Mouse (Mus musculus) limb, embryonic 14.5 days (tissue): ENCODE data around the gene Ndufb8. TPM values are rescaled to one million over a fixed set of nuclear protein-coding genes. Genes with fewer than 3 reads are reported as not detected.

Source experiments
- ATAC-seq: fragments of 200-750 bp; cut with Nextera tagmentation; 2 replicates; pipeline ENCODE4 v1.8.0; 2017; ENCODE audit warnings: low read depth, moderate number of reproducible peaks, moderate TSS enrichment; ENCODE audit not compliant: low FRiP score
- DNase-seq: peaks from one replicate; pipeline ENCODE4 v3.0.0-alpha.2; 2015; ENCODE audit warnings: low spot score
- H3K27ac ChIP-seq: fragments of 300-500 bp; sonication (generic); replicated peaks from 2 replicates; pipeline ENCODE4 v1.5.1; 2014; ENCODE audit warnings: low read depth, mild to moderate bottlenecking, low read length, moderate library complexity, mixed read lengths
- H3K27me3 ChIP-seq: fragments of 300-500 bp; sonication (generic); 2 replicates; pipeline ENCODE4 v1.6.1; 2014; ENCODE audit warnings: low read length, mixed read lengths; ENCODE audit not compliant: control insufficient read depth, insufficient read depth
- H3K36me3 ChIP-seq: fragments of 300-500 bp; sonication (generic); 2 replicates; pipeline ENCODE4 v1.6.1; 2014; ENCODE audit warnings: mild to moderate bottlenecking, low read length, moderate library complexity, mixed read lengths; ENCODE audit not compliant: control insufficient read depth, insufficient read depth
- H3K4me1 ChIP-seq: fragments of 300-500 bp; sonication (generic); 2 replicates; pipeline ENCODE4 v1.6.1; 2014; ENCODE audit warnings: antibody characterized with exemption, low read length, mixed read lengths; ENCODE audit not compliant: control insufficient read depth, insufficient read depth
- H3K4me2 ChIP-seq: fragments of 300-500 bp; sonication (generic); replicated peaks from 2 replicates; pipeline ENCODE4 v1.6.1; 2014; ENCODE audit warnings: low read depth, mild to moderate bottlenecking, low read length, moderate library complexity; ENCODE audit not compliant: severe bottlenecking
- H3K4me3 ChIP-seq: fragments of 300-500 bp; sonication (generic); replicated peaks from 2 replicates; pipeline ENCODE4 v1.5.1; 2014; ENCODE audit warnings: low read length
- H3K9ac ChIP-seq: fragments of 300-500 bp; sonication (generic); 2 replicates; pipeline ENCODE4 v1.6.1; 2014; ENCODE audit warnings: mild to moderate bottlenecking, low read depth, low read length, moderate library complexity; ENCODE audit not compliant: severe bottlenecking
- H3K9me3 ChIP-seq: fragments of 300-500 bp; sonication (generic); 2 replicates; pipeline ENCODE4 v1.6.1; 2016; ENCODE audit warnings: low read length; ENCODE audit not compliant: control insufficient read depth
- POLR2A ChIP-seq: fragments of 200-500 bp; IDR thresholded peaks from 2 replicates; pipeline ENCODE4 v1.8.0; 2012; ENCODE audit warnings: inconsistent platforms, mild to moderate bottlenecking, moderate library complexity, borderline replicate concordance; ENCODE audit not compliant: insufficient read depth, insufficient read length; ENCODE audit errors: extremely low read depth
- whole genome bisulfite sequencing: fragments of 180-500 bp; shearing (Covaris S2); extraction: QIAGEN DNeasy Blood & Tissue Kit; methylation state at CpG from one replicate; pipeline ENCODE4 v1.1.7; 2014; 5-methylcytosine and 5-hydroxymethylcytosine counted together
- polyA plus RNA-seq, 2 experiments: library from polyadenylated mRNA; depleted of rRNA in 1 of 2; stranded (reverse) in 1 of 2; unstranded in 1 of 2; fragments of >200 nt; fragmentation: Nextera tagmentation in 1 of 2; extraction: Ambion mirVana in 1 of 2; gene quantifications; 2 replicates each; pipeline versions ENCODE4 v1.2.1 to v1.2.3; 2012 to 2014

Gene Ndufb8
- polyA plus RNA-seq, 2 experiments: 334 to 542 TPM

DNA sequence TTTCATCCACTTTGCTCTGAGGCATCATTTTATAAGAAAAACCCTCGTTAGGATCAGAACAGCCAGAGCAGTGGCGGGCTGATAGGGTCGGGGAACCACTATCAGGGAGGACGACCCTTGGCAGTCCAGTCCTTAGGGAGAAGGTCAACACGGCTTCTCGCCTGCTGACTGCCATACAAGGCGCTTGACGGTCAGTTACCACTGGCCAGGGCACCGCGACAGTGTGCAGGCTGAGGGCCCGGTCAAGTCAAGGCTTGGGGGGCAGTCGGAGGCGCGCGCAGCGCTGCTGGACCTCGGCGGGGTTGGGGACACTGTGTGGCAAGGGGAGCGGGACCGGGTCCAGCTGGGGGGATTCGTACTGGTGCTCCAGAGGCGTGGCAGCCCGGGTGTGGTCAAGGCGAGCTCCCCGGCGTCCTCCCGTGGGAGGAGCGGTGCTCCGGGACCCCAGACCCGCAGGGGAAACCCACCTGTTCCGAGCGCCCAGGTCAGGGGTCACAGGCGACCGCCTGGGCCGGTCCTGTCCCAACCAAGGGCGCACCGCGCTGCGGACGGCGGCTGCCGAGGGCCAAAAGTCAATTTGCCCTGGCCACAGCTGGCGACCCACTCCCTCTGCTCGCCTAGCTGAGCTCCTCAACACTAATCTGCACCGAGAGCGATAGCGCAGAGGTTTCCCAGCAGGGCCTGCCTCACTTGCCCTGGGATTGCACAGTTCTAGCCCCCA lies 9.8 kb downstream of the Ndufb8 start, which contains the start of gene Sec31b:
Sec31b (minus strand) TSS at position 544 of the 721 bp plus-strand sequence.
- no peak for TF ChIP-seq POLR2A
- peaks cover 3% of the 10 kb centered on the region; the same call in 1 of the 2 replicates for H3K4me1 ChIP-seq
- peaks cover 28% of the 10 kb centered on the region for H3K36me3 ChIP-seq
- WGBS: 4% methylated on average over 38 of the region's 47 CpGs
- H3K4me2 ChIP-seq: peak within 1 kb of the TSS; percentile 71
- H3K4me3 ChIP-seq: peak within 1 kb of the TSS; percentile 42
- H3K9me3 ChIP-seq: peaks cover 5% of the 10 kb centered on the region; the same call in 1 of the 2 replicates
- H3K27ac ChIP-seq: no peak within 1 kb of the TSS
- H3K27me3 ChIP-seq: peaks cover 3% of the 10 kb centered on the region; the same call in 1 of the 2 replicates
- no peak for DNase-seq
- ATAC-seq: peak; percentile 31; the same call in 1 of the 2 replicates
- peak within 1 kb of the TSS; percentile 47; the same call in 1 of the 2 replicates for H3K9ac ChIP-seq

DNA sequence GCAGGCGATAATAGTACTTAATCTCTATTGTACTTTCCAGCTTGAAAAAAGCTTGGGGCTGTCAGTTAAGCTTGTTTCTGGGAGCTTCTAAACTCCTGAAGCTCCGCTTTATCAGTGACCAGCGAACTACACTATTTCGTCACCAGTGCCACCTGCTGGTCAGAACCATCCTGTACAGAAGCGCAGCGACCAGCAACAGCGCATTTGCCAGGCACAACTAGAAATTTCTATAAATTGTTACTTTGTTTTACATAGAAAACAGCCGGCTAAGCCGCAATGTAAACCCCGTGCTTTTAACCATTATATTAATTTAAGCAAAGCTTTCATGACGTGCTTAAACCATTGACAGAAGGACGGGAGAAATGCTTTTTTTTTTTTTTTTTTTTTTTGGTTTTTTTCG lies 10.5 kb downstream of the Ndufb8 start:
- WGBS: 3% methylated on average over 13 of the region's 13 CpGs
- peak overlapping the region; percentile 71 for H3K4me2 ChIP-seq
- ATAC-seq (0 out of 2 replicates have a peak, but pooled peaks have one; percentile 65), DNase-seq (peak; percentile 91)
- peaks cover 21% of the 10 kb centered on the region for H3K36me3 ChIP-seq
- no peak overlapping the region for H3K9ac ChIP-seq
- TF ChIP-seq POLR2A: no peak
- H3K4me3 ChIP-seq: peak overlapping the region; percentile 42
- H3K4me1 ChIP-seq: peaks cover 3% of the 10 kb centered on the region; the same call in 1 of the 2 replicates
- peaks cover 3% of the 10 kb centered on the region; the same call in 1 of the 2 replicates for H3K27me3 ChIP-seq
- no peak overlapping the region for H3K27ac ChIP-seq
- H3K9me3 ChIP-seq: peaks cover 5% of the 10 kb centered on the region; the same call in 1 of the 2 replicates

DNA sequence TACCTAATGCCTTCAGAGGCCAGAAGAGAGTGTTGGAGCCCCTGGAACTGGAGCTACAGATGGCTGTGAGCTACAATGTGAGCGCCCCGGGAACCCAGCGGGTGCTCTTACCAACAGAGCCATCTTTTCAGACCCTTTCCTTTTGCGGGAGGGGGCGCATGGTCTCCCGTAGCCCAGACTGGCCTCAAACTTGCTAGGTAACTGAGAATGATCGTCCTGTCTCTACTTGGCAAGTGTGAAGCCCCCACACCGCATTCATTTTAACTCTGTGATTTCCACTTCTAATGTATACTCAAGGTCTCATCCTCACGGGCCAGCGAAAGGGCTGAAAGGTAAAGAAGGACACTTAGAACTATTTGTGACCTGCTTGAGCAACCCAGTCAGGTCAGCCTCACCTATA lies 10.9 kb downstream of the Ndufb8 start:
- Histone ChIP-seq H3K27ac (no peak overlapping the region), H3K9ac (no peak overlapping the region), H3K9me3 (peaks cover 5% of the 10 kb centered on the region; the same call in 1 of the 2 replicates), H3K36me3 (peaks cover 17% of the 10 kb centered on the region), H3K4me3 (no peak overlapping the region), H3K27me3 (peaks cover 3% of the 10 kb centered on the region; the same call in 1 of the 2 replicates), H3K4me1 (peaks cover 3% of the 10 kb centered on the region; the same call in 1 of the 2 replicates), H3K4me2 (0 out of 2 replicates have a peak overlapping the region, but pooled peaks have one; percentile 71)
- TF ChIP-seq POLR2A: no peak
- 64% methylated on average over 10 of the region's 10 CpGs for WGBS
- DNase-seq (no peak), ATAC-seq (no peak)

DNA sequence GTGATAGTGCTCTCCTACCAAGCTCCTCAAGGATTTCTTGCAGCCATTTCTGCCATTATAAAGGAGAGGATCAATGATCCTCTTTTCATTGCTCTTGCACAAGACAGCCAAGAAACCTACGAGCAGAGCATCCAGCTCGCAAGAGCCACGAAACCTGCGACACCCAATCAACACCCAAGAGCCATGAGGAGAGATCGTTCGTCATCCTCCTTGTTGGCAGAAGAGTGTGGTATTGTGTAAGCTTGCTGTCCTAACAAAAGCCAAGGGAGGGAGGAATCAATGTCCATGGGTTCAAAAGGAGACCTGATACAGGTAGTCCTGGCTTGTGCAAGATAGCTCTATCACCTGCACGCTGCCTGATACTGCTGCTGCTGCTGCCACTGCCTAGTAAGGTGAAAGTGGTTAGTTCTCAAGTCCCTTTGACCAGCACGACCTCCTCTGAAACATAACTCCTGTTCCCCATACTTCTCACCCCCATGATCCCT lies 12.5 kb downstream of the Ndufb8 start:
- DNase-seq: no peak
- Histone ChIP-seq H3K4me1 (peaks cover 3% of the 10 kb centered on the region; the same call in 1 of the 2 replicates), H3K9ac (no peak overlapping the region), H3K4me3 (no peak overlapping the region), H3K27me3 (peaks cover 3% of the 10 kb centered on the region; the same call in 1 of the 2 replicates), H3K9me3 (peaks cover 5% of the 10 kb centered on the region; the same call in 1 of the 2 replicates), H3K27ac (no peak overlapping the region), H3K36me3 (peaks cover 1% of the 10 kb centered on the region; the same call in 1 of the 2 replicates), H3K4me2 (no peak overlapping the region)
- ATAC-seq: no peak
- 83% methylated on average over 8 of the region's 8 CpGs for WGBS
- no peak for TF ChIP-seq POLR2A

DNA sequence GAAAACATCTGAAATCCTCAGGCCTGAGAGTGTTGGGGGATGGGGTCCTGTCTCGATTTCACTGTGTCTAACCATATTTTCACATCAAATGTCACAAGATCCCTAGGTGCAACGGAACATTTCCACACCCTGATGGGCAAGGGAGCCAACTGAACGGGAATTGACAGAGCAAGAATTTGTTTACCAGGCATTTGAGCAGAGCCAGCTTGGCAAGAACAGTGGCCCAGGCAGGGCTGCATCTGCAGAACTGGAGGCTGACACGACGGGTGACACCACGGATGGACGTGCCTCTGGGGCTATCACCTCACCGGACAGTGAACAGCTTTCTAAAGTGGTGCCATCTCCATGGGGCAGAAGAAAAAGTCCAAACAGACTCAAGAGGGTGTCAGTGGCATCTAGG lies 17.8 kb downstream of the Ndufb8 start:
- Histone ChIP-seq H3K27me3 (no peaks in the 10 kb centered on the region), H3K27ac (no peak overlapping the region), H3K9ac (no peak overlapping the region), H3K4me1 (no peaks in the 10 kb centered on the region), H3K4me2 (no peak overlapping the region), H3K36me3 (no peaks in the 10 kb centered on the region), H3K9me3 (peaks cover 5% of the 10 kb centered on the region; the same call in 1 of the 2 replicates), H3K4me3 (no peak overlapping the region)
- ATAC-seq (no peak), DNase-seq (no peak)
- TF ChIP-seq POLR2A: no peak
- 79% methylated on average over 8 of the region's 8 CpGs for WGBS
